Mouse (Mus musculus): Measurements from ENCODE around the gene Syndig1l.

The Syndig1l gene

DNA sequence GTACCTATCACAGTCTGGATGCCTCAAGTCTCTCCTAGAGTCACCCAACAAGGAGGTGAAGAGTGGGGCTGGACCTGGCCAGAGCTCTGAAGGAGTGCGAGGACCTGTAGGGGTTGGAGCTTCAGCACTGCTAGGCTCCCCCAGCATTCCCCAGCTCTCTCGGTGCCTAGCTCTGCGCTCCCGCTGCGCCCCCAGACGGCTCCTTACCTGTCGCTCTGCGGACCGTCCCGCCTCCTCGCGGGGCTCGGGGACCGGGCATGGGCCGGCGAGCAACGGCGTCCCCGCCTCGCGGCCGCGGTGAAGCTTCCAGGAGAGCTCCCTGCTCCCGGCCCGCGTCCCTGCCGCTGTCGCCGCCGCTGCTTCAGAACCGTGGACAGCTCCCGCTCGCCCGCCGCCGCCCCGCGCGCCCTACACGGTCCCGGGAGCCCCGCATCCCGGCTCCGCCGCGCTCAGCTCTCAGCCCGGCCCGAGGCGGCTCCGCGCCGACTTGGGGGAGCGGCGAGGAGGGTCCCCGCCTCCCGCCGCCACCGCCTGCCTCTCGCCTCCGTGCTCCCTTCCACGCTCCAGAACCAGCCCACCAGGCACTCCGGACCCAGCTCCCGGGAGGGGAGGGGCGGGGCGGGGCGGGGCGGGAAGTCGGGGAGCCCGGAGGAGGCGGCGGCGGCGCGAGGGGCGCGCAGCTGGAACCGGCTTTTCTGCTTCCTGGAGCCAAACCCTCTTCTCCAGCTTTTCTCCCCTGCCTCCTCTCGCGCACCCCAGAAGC lies at the start of gene Syndig1l:
Gene Syndig1l (minus strand): TSS at position 513 of the 763 bp plus-strand sequence.
- Histone ChIP-seq H3K4me1 (replicated peaks; ENCODE audit: low read depth, low read length) (peaks cover 4% of the 10 kb centered on the region; the same call in 1 of the 2 replicates), H3K27me3 (ENCODE audit: insufficient read depth, low read length) (peaks cover 83% of the 10 kb centered on the region), H3K36me3 (ENCODE audit: insufficient read depth, low read length) (no peaks in the 10 kb centered on the region), H3K4me3 (replicated peaks; ENCODE audit: low read length) (peak within 1 kb of the TSS; percentile 82), H3K9me3 (ENCODE audit: low read length) (no peaks in the 10 kb centered on the region)
- TF ChIP-seq POU5F1 (IDR thresholded peaks at IDR 0.05; ENCODE audit: borderline replicate concordance, low read length) (no peak), CTCF (conservative IDR thresholded peaks at IDR 0.05; ENCODE audit: low read length) (no peak), NANOG (IDR thresholded peaks at IDR 0.05; ENCODE audit: borderline replicate concordance, low read length) (no peak)

DNA sequence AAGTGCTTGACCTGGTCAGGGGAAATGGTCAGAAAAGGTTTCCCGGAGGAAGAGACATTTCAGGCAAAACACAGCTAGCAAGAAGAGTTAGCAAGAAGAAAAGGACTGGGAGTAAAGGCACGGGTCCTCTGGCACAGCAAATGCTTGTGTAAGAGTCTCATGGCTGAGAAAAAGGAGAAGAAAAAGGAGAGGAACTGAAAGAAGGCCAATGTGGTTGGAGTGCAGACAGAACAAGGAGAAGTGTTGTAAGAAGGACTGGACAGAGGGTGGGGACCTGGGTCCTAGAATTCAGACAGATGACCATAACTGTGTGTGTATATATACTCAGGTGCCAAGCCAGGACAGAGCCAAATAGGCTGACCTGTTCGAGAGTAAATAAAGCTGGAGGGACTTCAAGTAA lies 49.5 kb upstream of the Syndig1l start:
- no peaks in the 10 kb centered on the region for H3K36me3 ChIP-seq (ENCODE audit: insufficient read depth, low read length)

DNA sequence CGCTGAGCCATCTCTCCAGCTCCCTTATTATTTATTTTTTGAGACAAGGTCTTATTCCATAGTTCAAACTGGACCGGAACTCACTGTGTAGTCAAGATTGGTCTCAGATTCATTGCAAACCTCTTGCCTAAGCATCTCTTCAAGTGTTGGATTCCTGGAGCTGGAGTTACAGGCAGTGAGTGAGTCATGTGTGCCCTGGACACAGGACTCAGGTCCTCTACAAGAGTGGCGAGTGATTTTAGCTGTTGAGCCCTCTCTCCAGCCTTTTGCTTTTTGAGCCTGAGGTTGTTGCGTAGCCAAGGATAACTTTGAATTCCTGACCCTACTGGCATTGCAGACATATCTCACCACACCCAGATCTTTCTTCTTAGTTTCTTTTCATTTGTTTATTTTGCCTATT lies 47.1 kb upstream of the Syndig1l start:
- no peaks in the 10 kb centered on the region for H3K36me3 ChIP-seq (ENCODE audit: insufficient read depth, low read length)
- peaks cover 11% of the 10 kb centered on the region; the same call in 1 of the 2 replicates for H3K4me1 ChIP-seq (replicated peaks; ENCODE audit: low read depth, low read length)
- TF ChIP-seq NANOG (IDR thresholded peaks at IDR 0.05; ENCODE audit: borderline replicate concordance, low read length), result no peak
- no peak for TF ChIP-seq POU5F1 (IDR thresholded peaks at IDR 0.05; ENCODE audit: borderline replicate concordance, low read length)
- no peak for TF ChIP-seq CTCF (conservative IDR thresholded peaks at IDR 0.05; ENCODE audit: low read length)
- peaks cover 10% of the 10 kb centered on the region for H3K27me3 ChIP-seq (ENCODE audit: insufficient read depth, low read length)
- H3K4me3 ChIP-seq (replicated peaks; ENCODE audit: low read length), result no peak overlapping the region
- H3K9me3 ChIP-seq (ENCODE audit: low read length), result no peaks in the 10 kb centered on the region

More for the DNA sequence above, 49.5 kb upstream of the Syndig1l start:
- no peaks in the 10 kb centered on the region for H3K9me3 ChIP-seq (ENCODE audit: low read length)
- no peak overlapping the region for H3K4me3 ChIP-seq (replicated peaks; ENCODE audit: low read length)
- H3K4me1 ChIP-seq (replicated peaks; ENCODE audit: low read depth, low read length), result peaks cover 13% of the 10 kb centered on the region; the same call in 1 of the 2 replicates
- H3K27me3 ChIP-seq (ENCODE audit: insufficient read depth, low read length), result peaks cover 10% of the 10 kb centered on the region
- TF ChIP-seq POU5F1 (IDR thresholded peaks at IDR 0.05; ENCODE audit: borderline replicate concordance, low read length) (no peak), NANOG (IDR thresholded peaks at IDR 0.05; ENCODE audit: borderline replicate concordance, low read length) (no peak), CTCF (conservative IDR thresholded peaks at IDR 0.05; ENCODE audit: low read length) (no peak)

DNA sequence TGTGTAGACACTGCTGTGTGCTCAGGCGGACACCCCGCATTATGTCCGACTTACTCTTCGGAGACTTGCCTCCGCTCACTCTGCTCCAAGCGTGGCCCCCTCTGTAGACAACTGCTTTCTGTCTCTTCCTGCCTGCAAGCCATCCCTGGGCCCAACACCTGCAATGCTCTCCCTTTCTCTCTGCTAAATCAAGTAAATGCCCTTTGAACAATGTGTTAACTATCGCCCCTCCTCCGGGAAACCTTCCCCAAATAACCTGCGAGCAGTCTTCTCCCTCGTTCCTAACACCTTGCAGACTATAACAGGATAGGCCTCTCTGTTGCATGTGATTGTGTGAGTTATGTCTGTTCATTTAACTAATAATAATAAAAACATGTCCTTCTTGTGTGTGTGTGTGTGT lies 44.9 kb upstream of the Syndig1l start:
- peaks cover 11% of the 10 kb centered on the region; the same call in 1 of the 2 replicates for H3K4me1 ChIP-seq (replicated peaks; ENCODE audit: low read depth, low read length)
- no peaks in the 10 kb centered on the region for H3K36me3 ChIP-seq (ENCODE audit: insufficient read depth, low read length)
- peaks cover 10% of the 10 kb centered on the region for H3K27me3 ChIP-seq (ENCODE audit: insufficient read depth, low read length)
- H3K9me3 ChIP-seq (ENCODE audit: low read length), result no peaks in the 10 kb centered on the region
- no peak for TF ChIP-seq POU5F1 (IDR thresholded peaks at IDR 0.05; ENCODE audit: borderline replicate concordance, low read length)
- no peak for TF ChIP-seq NANOG (IDR thresholded peaks at IDR 0.05; ENCODE audit: borderline replicate concordance, low read length)
- TF ChIP-seq CTCF (conservative IDR thresholded peaks at IDR 0.05; ENCODE audit: low read length), result no peak
- H3K4me3 ChIP-seq (replicated peaks; ENCODE audit: low read length), result no peak overlapping the region

DNA sequence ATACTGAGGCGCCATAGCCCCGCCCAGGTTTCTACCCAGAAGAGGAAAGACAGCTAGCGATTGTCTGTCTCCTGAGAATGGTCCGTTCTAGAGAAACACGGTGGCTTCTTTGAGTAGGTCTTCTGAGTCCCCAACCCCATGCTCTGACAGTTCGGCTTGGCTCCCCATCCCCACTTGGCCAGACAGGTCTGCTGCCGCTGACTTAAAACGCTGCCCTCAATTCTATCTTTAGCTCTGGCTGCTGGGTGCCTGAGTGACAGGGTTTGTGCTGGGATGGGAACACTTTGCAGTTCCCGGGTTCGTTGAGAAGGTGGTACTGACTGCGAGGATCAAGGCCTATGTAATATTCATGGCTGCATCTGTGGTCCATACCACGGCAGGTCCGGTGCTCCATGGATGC lies 34.7 kb upstream of the Syndig1l start:
- Histone ChIP-seq H3K36me3 (ENCODE audit: insufficient read depth, low read length) (no peaks in the 10 kb centered on the region), H3K4me1 (replicated peaks; ENCODE audit: low read depth, low read length) (peaks cover 17% of the 10 kb centered on the region), H3K4me3 (replicated peaks; ENCODE audit: low read length) (no peak overlapping the region), H3K9me3 (ENCODE audit: low read length) (peaks cover 11% of the 10 kb centered on the region), H3K27me3 (ENCODE audit: insufficient read depth, low read length) (peaks cover 26% of the 10 kb centered on the region)
- no peak for TF ChIP-seq POU5F1 (IDR thresholded peaks at IDR 0.05; ENCODE audit: borderline replicate concordance, low read length)
- TF ChIP-seq NANOG (IDR thresholded peaks at IDR 0.05; ENCODE audit: borderline replicate concordance, low read length), result no peak
- no peak for TF ChIP-seq CTCF (conservative IDR thresholded peaks at IDR 0.05; ENCODE audit: low read length)

DNA sequence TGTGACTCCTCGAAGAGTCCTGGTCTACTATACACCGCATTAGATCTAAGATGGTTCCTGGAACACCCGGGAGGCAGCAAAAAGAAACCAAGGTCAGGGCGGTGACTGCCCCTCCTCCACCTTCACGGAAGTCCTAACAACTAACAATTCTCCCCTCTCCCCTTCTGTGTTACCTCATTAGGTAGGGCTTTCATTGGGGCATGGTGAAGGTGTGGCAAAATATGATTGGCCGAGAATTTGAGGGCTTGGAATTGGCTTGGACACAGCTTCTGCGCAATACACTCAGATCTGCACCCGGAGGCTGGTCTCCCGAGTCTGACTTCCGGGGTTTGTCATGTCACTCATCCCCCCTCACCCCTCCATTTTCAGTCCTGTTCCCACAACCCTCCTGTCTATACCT lies 29.8 kb upstream of the Syndig1l start:
- Histone ChIP-seq H3K4me3 (replicated peaks; ENCODE audit: low read length) (peak overlapping the region; percentile 65), H3K4me1 (replicated peaks; ENCODE audit: low read depth, low read length) (peaks cover 39% of the 10 kb centered on the region), H3K36me3 (ENCODE audit: insufficient read depth, low read length) (no peaks in the 10 kb centered on the region), H3K27me3 (ENCODE audit: insufficient read depth, low read length) (peaks cover 9% of the 10 kb centered on the region), H3K9me3 (ENCODE audit: low read length) (peaks cover 11% of the 10 kb centered on the region)
- TF ChIP-seq POU5F1 (IDR thresholded peaks at IDR 0.05; ENCODE audit: borderline replicate concordance, low read length) (no peak), NANOG (IDR thresholded peaks at IDR 0.05; ENCODE audit: borderline replicate concordance, low read length) (no peak; the same call in 1 of the 2 replicates), CTCF (conservative IDR thresholded peaks at IDR 0.05; ENCODE audit: low read length) (no peak)

DNA sequence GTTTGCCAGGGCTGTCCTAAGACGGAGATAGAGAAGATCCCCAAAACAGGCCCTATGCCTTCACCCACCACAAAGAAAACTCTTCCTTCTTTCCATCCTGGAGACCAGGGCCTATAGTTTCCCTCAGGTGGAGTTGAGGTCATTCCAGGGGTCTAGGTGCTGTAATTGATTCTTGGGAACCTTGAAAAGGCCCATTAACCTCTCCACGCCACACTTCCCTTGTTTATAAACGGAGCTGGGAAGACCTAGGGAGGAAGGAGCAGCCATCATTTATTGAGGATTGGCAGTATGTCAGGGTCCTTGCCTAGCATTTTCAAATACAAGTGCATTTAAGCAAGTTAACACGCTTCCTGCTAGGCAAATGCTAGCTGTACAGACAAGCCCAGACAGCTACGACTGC lies 28.8 kb upstream of the Syndig1l start:
- peaks cover 4% of the 10 kb centered on the region; the same call in 1 of the 2 replicates for H3K27me3 ChIP-seq (ENCODE audit: insufficient read depth, low read length)
- H3K9me3 ChIP-seq (ENCODE audit: low read length), result peaks cover under 1% of the 10 kb centered on the region; the same call in 1 of the 2 replicates
- H3K36me3 ChIP-seq (ENCODE audit: insufficient read depth, low read length), result no peaks in the 10 kb centered on the region
- peaks cover 36% of the 10 kb centered on the region for H3K4me1 ChIP-seq (replicated peaks; ENCODE audit: low read depth, low read length)
- TF ChIP-seq NANOG (IDR thresholded peaks at IDR 0.05; ENCODE audit: borderline replicate concordance, low read length) (no peak), CTCF (conservative IDR thresholded peaks at IDR 0.05; ENCODE audit: low read length) (no peak), POU5F1 (IDR thresholded peaks at IDR 0.05; ENCODE audit: borderline replicate concordance, low read length) (no peak)
- no peak overlapping the region for H3K4me3 ChIP-seq (replicated peaks; ENCODE audit: low read length)

DNA sequence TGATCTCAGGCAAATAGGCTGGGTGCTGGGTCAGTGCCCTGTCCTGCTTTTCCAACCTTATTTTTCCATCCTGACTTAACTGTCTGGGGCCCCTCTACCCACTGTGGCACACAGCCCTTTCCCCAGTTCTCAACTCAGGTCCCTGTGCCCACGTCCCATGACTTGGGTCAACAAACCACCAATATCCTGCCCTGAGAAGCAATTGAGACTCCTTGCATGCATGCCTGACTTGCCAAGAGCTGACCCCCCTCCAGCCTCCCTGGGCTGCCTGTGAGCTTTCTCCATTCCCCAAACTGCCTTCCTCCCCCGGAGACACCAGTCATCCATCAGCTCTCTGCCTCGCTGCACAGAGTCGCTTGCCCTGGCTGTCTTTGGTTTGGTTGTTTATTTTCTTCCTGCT lies 28.4 kb upstream of the Syndig1l start:
- Histone ChIP-seq H3K4me3 (replicated peaks; ENCODE audit: low read length) (no peak overlapping the region), H3K4me1 (replicated peaks; ENCODE audit: low read depth, low read length) (peaks cover 36% of the 10 kb centered on the region), H3K36me3 (ENCODE audit: insufficient read depth, low read length) (no peaks in the 10 kb centered on the region), H3K27me3 (ENCODE audit: insufficient read depth, low read length) (peaks cover 4% of the 10 kb centered on the region; the same call in 1 of the 2 replicates), H3K9me3 (ENCODE audit: low read length) (no peaks in the 10 kb centered on the region)
- TF ChIP-seq POU5F1 (IDR thresholded peaks at IDR 0.05; ENCODE audit: borderline replicate concordance, low read length) (no peak), NANOG (IDR thresholded peaks at IDR 0.05; ENCODE audit: borderline replicate concordance, low read length) (no peak), CTCF (conservative IDR thresholded peaks at IDR 0.05; ENCODE audit: low read length) (no peak)
